Comparison of ENCODE assay signal across 8 mouse cellular contexts in the genomic region with DNA sequence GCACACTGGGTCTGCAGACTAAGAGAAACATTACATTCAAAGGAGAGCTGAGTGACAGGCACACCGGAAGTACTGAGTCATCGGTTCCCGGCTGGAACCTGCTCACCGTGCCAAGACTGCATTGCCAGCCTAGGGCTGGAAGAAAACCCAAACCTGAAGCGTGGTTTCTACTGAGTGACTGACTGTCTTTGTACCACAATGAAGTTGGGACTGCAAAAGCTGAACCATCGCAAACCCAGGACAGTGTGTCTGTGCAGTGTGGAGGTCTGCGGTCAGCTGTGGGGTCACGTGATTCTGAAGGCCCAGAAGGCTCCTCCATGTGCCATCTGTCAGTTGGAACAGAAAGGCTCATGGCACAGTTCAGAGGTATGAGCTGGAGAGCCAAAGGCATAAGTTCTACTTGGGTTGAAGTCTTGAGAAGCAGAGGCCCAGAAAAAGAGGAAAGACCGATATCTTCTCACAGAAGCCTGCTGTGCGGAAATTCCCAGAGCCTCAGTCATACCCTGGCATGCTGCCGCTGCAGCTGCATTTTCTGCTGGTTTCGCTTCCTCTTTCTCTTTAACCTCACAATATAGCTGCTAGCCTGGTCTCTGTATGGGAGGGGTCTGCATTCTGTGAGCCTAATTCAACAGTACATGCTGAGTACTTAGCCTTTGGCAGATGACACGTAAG. TPM values are rescaled to one million over a fixed set of nuclear protein-coding genes. Genes with fewer than 3 reads are reported as not detected.
DNase-seq lines count a peak whose midpoint lies in the region; ATAC-seq and TF ChIP-seq lines count a peak whose summit lies in the region.

No protein-coding gene starts in this region.

- H3K4me2 ChIP-seq in hindbrain, postnatal 0 days (ENCODE audit: low read depth, low read length), result no peak overlapping the region
- no peak overlapping the region for H3K4me2 ChIP-seq in hindbrain, embryonic 11.5 days (replicated peaks; ENCODE audit: low read depth, low read length)
- H3K4me2 ChIP-seq in intestine, postnatal 0 days (replicated peaks; ENCODE audit: low read depth), result no peak overlapping the region
- no peak overlapping the region for H3K4me2 ChIP-seq in lung, postnatal 0 days (replicated peaks; ENCODE audit: low read depth, low read length)
- no peak overlapping the region for H3K4me2 ChIP-seq in midbrain, embryonic 13.5 days (replicated peaks)

- H3K27ac ChIP-seq in hindbrain, postnatal 0 days, result no peak overlapping the region
- no peak overlapping the region for H3K27ac ChIP-seq in hindbrain, embryonic 11.5 days (ENCODE audit: low read depth, low read length)
- peak overlapping the region; percentile 21; the same call in 1 of the 2 replicates for H3K27ac ChIP-seq in intestine, postnatal 0 days (ENCODE audit: low read depth, low read length)
- no peak overlapping the region for H3K27ac ChIP-seq in lung, postnatal 0 days (ENCODE audit: low read length)
- no peak overlapping the region for H3K27ac ChIP-seq in midbrain, embryonic 13.5 days

- DNase-seq in hindbrain, postnatal 0 days (ENCODE audit: low spot score), result peak; percentile 38
- DNase-seq in hindbrain, embryonic 11.5 days (ENCODE audit: low spot score), result no peak
- peak; percentile 10 for DNase-seq in adrenal gland, adult 8-10 months
- peak; percentile 33 to 62 for DNase-seq in frontal cortex, postnatal 36 days (ENCODE audit: low spot score in 2 of 2)
- peak; percentile 23 for DNase-seq in lung, postnatal 0 days (ENCODE audit: low spot score)
- DNase-seq in spleen, postnatal 36 days (ENCODE audit: low spot score in 2 of 2), result peak; percentile 87 to 88

- H3K36me3 ChIP-seq in hindbrain, postnatal 0 days (ENCODE audit: insufficient read depth, low read length), result no peaks in the 10 kb centered on the region
- H3K36me3 ChIP-seq in hindbrain, embryonic 11.5 days (ENCODE audit: control insufficient read depth, insufficient read depth, low read length), result no peaks in the 10 kb centered on the region
- H3K36me3 ChIP-seq in intestine, postnatal 0 days (ENCODE audit: control insufficient read depth, insufficient read depth), result no peaks in the 10 kb centered on the region
- no peaks in the 10 kb centered on the region for H3K36me3 ChIP-seq in lung, postnatal 0 days (ENCODE audit: insufficient read depth, low read length)
- H3K36me3 ChIP-seq in midbrain, embryonic 13.5 days, result no peaks in the 10 kb centered on the region

- no peak for TF ChIP-seq EP300 in lung, postnatal 0 days (IDR thresholded peaks at IDR 0.05)

- H3K4me1 ChIP-seq in hindbrain, postnatal 0 days (ENCODE audit: insufficient read depth, low read length), result no peaks in the 10 kb centered on the region
- H3K4me1 ChIP-seq in hindbrain, embryonic 11.5 days (replicated peaks; ENCODE audit: control insufficient read depth, insufficient read depth, low read length), result no peaks in the 10 kb centered on the region
- peaks cover 4% of the 10 kb centered on the region; the same call in 1 of the 2 replicates for H3K4me1 ChIP-seq in intestine, postnatal 0 days (replicated peaks; ENCODE audit: control insufficient read depth, insufficient read depth, low read length)
- H3K4me1 ChIP-seq in lung, postnatal 0 days (ENCODE audit: insufficient read depth, low read depth, low read length), result no peaks in the 10 kb centered on the region; the same call in 1 of the 2 replicates
- H3K4me1 ChIP-seq in midbrain, embryonic 13.5 days (replicated peaks), result no peaks in the 10 kb centered on the region

- TF ChIP-seq CTCF in hindbrain, postnatal 0 days (IDR thresholded peaks at IDR 0.05; ENCODE audit: low read depth), result no peak
- TF ChIP-seq CTCF in intestine, postnatal 0 days (IDR thresholded peaks at IDR 0.05; ENCODE audit: low read depth), result no peak
- no peak for TF ChIP-seq CTCF in lung, postnatal 0 days (IDR thresholded peaks at IDR 0.05)

- H3K4me3 ChIP-seq in hindbrain, postnatal 0 days (ENCODE audit: low read length), result no peak overlapping the region
- no peak overlapping the region for H3K4me3 ChIP-seq in hindbrain, embryonic 11.5 days (ENCODE audit: low read depth, low read length)
- no peak overlapping the region for H3K4me3 ChIP-seq in intestine, postnatal 0 days (ENCODE audit: low read depth, low read length)
- no peak overlapping the region for H3K4me3 ChIP-seq in lung, postnatal 0 days (ENCODE audit: low read depth, low read length)
- no peak overlapping the region for H3K4me3 ChIP-seq in midbrain, embryonic 13.5 days (replicated peaks)

- no peaks in the 10 kb centered on the region for H3K27me3 ChIP-seq in hindbrain, postnatal 0 days (ENCODE audit: insufficient read depth, low read length)
- H3K27me3 ChIP-seq in hindbrain, embryonic 11.5 days (ENCODE audit: control insufficient read depth, insufficient read depth, low read length), result no peaks in the 10 kb centered on the region
- H3K27me3 ChIP-seq in intestine, postnatal 0 days (replicated peaks; ENCODE audit: control insufficient read depth, insufficient read depth, low read length), result no peaks in the 10 kb centered on the region
- H3K27me3 ChIP-seq in lung, postnatal 0 days (replicated peaks; ENCODE audit: insufficient read depth, low read length), result no peaks in the 10 kb centered on the region
- no peaks in the 10 kb centered on the region for H3K27me3 ChIP-seq in midbrain, embryonic 13.5 days

- 55% methylated on average over 13 of the region's 13 CpGs for WGBS in hindbrain, postnatal 0 days
- 85% methylated on average over 13 of the region's 13 CpGs for WGBS in hindbrain, embryonic 11.5 days
- WGBS in intestine, postnatal 0 days, result 74% methylated on average over 13 of the region's 13 CpGs
- 64% methylated on average over 13 of the region's 13 CpGs for WGBS in lung, postnatal 0 days
- WGBS in midbrain, embryonic 13.5 days, result 91% methylated on average over 13 of the region's 13 CpGs

- H3K9me3 ChIP-seq in hindbrain, postnatal 0 days (ENCODE audit: low read length), result no peaks in the 10 kb centered on the region
- H3K9me3 ChIP-seq in hindbrain, embryonic 11.5 days (ENCODE audit: control insufficient read depth, low read length), result no peaks in the 10 kb centered on the region
- H3K9me3 ChIP-seq in intestine, postnatal 0 days (ENCODE audit: control insufficient read depth), result no peaks in the 10 kb centered on the region
- H3K9me3 ChIP-seq in lung, postnatal 0 days (ENCODE audit: low read length), result no peaks in the 10 kb centered on the region
- no peaks in the 10 kb centered on the region for H3K9me3 ChIP-seq in midbrain, embryonic 13.5 days

- peak; percentile 82 for ATAC-seq in hindbrain, postnatal 0 days
- no peak for ATAC-seq in hindbrain, embryonic 11.5 days (ENCODE audit: low FRiP score)
- no peak for ATAC-seq in intestine, postnatal 0 days
- 0 out of 2 replicates have a peak, but pooled peaks have one; percentile 23 for ATAC-seq in lung, postnatal 0 days
- no peak for ATAC-seq in midbrain, embryonic 13.5 days

- no peak overlapping the region for H3K9ac ChIP-seq in hindbrain, postnatal 0 days (replicated peaks; ENCODE audit: low read length)
- no peak overlapping the region for H3K9ac ChIP-seq in hindbrain, embryonic 11.5 days (ENCODE audit: low read depth, low read length)
- no peak overlapping the region for H3K9ac ChIP-seq in intestine, postnatal 0 days (ENCODE audit: low read depth, low read length)
- no peak overlapping the region for H3K9ac ChIP-seq in lung, postnatal 0 days (replicated peaks; ENCODE audit: low read depth)
- H3K9ac ChIP-seq in midbrain, embryonic 13.5 days (replicated peaks), result no peak overlapping the region

RNA-seq across cellular contexts. Expression of a gene that starts 45.1 kb away (rescaled TPM):
- total RNA-seq in hindbrain, postnatal 0 days (2014; rRNA removed), result 16.4 and 20.0 TPM in 2 replicates
- polyA plus RNA-seq in hindbrain, postnatal 0 days (2015; fragmentation: Nextera tagmentation; extraction: Ambion mirVana), result 7.8 and 10.5 TPM in 2 replicates
- polyA plus RNA-seq in hindbrain, embryonic 11.5 days (2014; fragmentation: Nextera tagmentation; extraction: Ambion mirVana), result 4.4 and 8.7 TPM in 2 replicates
- 1 to 10 TPM; 7.2 to 8.2 (median 8.0) TPM for total RNA-seq in adrenal gland, adult 8-10 months (2022)
- polyA plus RNA-seq in intestine, postnatal 0 days (2015; fragmentation: Nextera tagmentation; extraction: Ambion mirVana), result 59.1 and 64.0 TPM in 2 replicates
- 5.4 and 6.0 TPM in 2 replicates for polyA plus RNA-seq in lung, postnatal 0 days (2015; fragmentation: Nextera tagmentation; extraction: Ambion mirVana)
- 5.4 and 7.2 TPM in 2 replicates for polyA plus RNA-seq in midbrain, embryonic 13.5 days (2015; fragmentation: Nextera tagmentation; extraction: Ambion mirVana)

Comparison
In these comparisons a context has a peak if more than half of its experiments do, and no peak if none do; other contexts are left out.
1. ATAC-seq: peak in hindbrain, postnatal 0 days (single experiment) and lung, postnatal 0 days (single experiment); none in hindbrain, embryonic 11.5 days (single experiment), intestine, postnatal 0 days (single experiment) and midbrain, embryonic 13.5 days (single experiment).